In the genomic region with DNA sequence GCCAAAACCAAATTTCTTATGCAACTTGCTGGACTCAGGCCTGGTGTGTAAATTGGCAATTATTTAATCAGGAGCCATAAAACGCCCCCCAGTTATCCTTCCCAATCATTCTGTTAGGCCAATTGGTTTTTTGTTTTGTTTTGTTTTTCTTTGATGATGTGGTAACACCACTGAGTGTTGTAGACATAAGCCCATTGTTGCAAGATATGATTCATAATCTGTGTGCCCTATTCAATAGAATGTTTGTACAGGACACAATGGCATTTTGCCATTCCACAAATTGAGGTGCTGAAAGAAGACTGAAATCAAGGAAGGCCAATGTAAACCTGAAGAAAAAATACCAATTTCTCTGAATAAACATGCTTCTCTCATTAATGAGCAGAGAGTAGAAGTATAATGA, we compare ENCODE assay signal across 28 mouse cellular contexts.
DNase-seq lines count a peak whose midpoint lies in the region; ATAC-seq and TF ChIP-seq lines count a peak whose summit lies in the region.
"Had no signal": no experiment of that assay in that cellular context is flagged by ENCODE, and none has a peak within 500 bp of the region (broad histone marks: within the 10 kb centered on the region; RNA-seq: fewer than 3 reads in every experiment).

No protein-coding gene starts in this region.

- H3K4me1 ChIP-seq in lung, embryonic 14.5 days (ENCODE audit: insufficient read depth): no peaks in the 10 kb centered on the region
- H3K4me1 ChIP-seq in heart, embryonic 11.5 days (ENCODE audit: control insufficient read depth, insufficient read depth, low read length): no peaks in the 10 kb centered on the region
- H3K4me1 ChIP-seq: embryonic facial prominence, embryonic 10.5 days; embryonic facial prominence, embryonic 13.5 days; heart, embryonic 13.5 days had no signal

- no peak for TF ChIP-seq CTCF in lung, embryonic 14.5 days (IDR thresholded peaks at IDR 0.05; ENCODE audit: low read depth)

- ATAC-seq in lung, embryonic 14.5 days (ENCODE audit: insufficient read depth): no peak
- no peak for ATAC-seq in heart, embryonic 11.5 days (replicated peaks; ENCODE audit: insufficient number of reproducible peaks, low FRiP score, low TSS enrichment)
- ATAC-seq: forebrain, embryonic 14.5 days; forebrain, postnatal 0 days; hindbrain, postnatal 0 days; inflammation-experienced regulatory T-cells, adult 6 months had no signal

- no peaks in the 10 kb centered on the region for H3K9me3 ChIP-seq in lung, embryonic 14.5 days (ENCODE audit: low read depth, low read length)
- no peaks in the 10 kb centered on the region for H3K9me3 ChIP-seq in heart, embryonic 11.5 days (replicated peaks; ENCODE audit: control insufficient read depth, low read length)
- H3K9me3 ChIP-seq: embryonic facial prominence, embryonic 10.5 days; embryonic facial prominence, embryonic 13.5 days; heart, embryonic 13.5 days had no signal

- H3K9ac ChIP-seq in lung, embryonic 14.5 days: no peak overlapping the region
- H3K9ac ChIP-seq in heart, embryonic 11.5 days (ENCODE audit: low read depth, low read length): no peak overlapping the region
- H3K9ac ChIP-seq: embryonic facial prominence, embryonic 13.5 days; forebrain, postnatal 0 days; heart, embryonic 13.5 days; hindbrain, embryonic 14.5 days had no signal

- H3K36me3 ChIP-seq in lung, embryonic 14.5 days (ENCODE audit: insufficient read depth): no peaks in the 10 kb centered on the region
- H3K36me3 ChIP-seq in heart, embryonic 11.5 days (ENCODE audit: control insufficient read depth, insufficient read depth, low read length): no peaks in the 10 kb centered on the region
- H3K36me3 ChIP-seq: embryonic facial prominence, embryonic 10.5 days; embryonic facial prominence, embryonic 13.5 days; heart, embryonic 13.5 days had no signal

- H3K4me2 ChIP-seq in lung, embryonic 14.5 days: no peak overlapping the region
- H3K4me2 ChIP-seq in heart, embryonic 11.5 days: no peak overlapping the region
- H3K4me2 ChIP-seq: embryonic facial prominence, embryonic 13.5 days; heart, embryonic 13.5 days; hindbrain, embryonic 14.5 days had no signal

- H3K4me3 ChIP-seq in lung, embryonic 14.5 days (ENCODE audit: low read depth, low read length): no peak overlapping the region
- H3K4me3 ChIP-seq in heart, embryonic 11.5 days (ENCODE audit: low read depth, low read length): no peak overlapping the region
- H3K4me3 ChIP-seq: embryonic facial prominence, embryonic 10.5 days; embryonic facial prominence, embryonic 13.5 days; erythroblast, embryonic 14.5 days; gastrocnemius, adult 2 months; heart, embryonic 13.5 days had no signal

- 63% methylated on average over 1 of the region's 1 CpGs for WGBS in lung, embryonic 14.5 days
- 74% methylated on average over 1 of the region's 1 CpGs for WGBS in heart, embryonic 11.5 days (ENCODE audit: insufficient replicate concordance)

- H3K27me3 ChIP-seq in lung, embryonic 14.5 days (ENCODE audit: insufficient read depth, low read length): no peaks in the 10 kb centered on the region
- no peaks in the 10 kb centered on the region for H3K27me3 ChIP-seq in heart, embryonic 11.5 days (ENCODE audit: control insufficient read depth, insufficient read depth, low read length)
- H3K27me3 ChIP-seq: embryonic facial prominence, embryonic 13.5 days; heart, embryonic 13.5 days had no signal

- no peak overlapping the region for H3K27ac ChIP-seq in lung, embryonic 14.5 days (ENCODE audit: low read depth)
- no peak overlapping the region for H3K27ac ChIP-seq in heart, embryonic 11.5 days (ENCODE audit: low read depth, low read length)
- H3K27ac ChIP-seq: embryonic facial prominence, embryonic 10.5 days; embryonic facial prominence, embryonic 13.5 days; gastrocnemius, adult 2 months; heart, embryonic 13.5 days; hindbrain, embryonic 14.5 days; hindbrain, postnatal 0 days had no signal

- DNase-seq in lung, embryonic 14.5 days: peak; percentile 11
- DNase-seq in lung, postnatal 10 days: no peak
- DNase-seq in NIH3T3 (ENCODE audit: low read depth): peak; percentile 66
- peak; percentile 55 for DNase-seq in gonadal fat pad, adult 2 months (ENCODE audit: low read depth)
- no peak for DNase-seq in neural tube, embryonic 10.5 days (ENCODE audit: extremely low spot score, low spot score)
- DNase-seq in adrenal gland, adult 2 months: no peak
- DNase-seq: adrenal gland, adult 8-10 months; adrenal gland, postnatal 25 days; cerebellum, adult 11-12 months; cerebellum, adult 8-10 months; cerebellum, postnatal 10 days; cerebellum, postnatal 36 days; embryo, embryonic 11 days; forebrain, postnatal 0 days; gastrocnemius, adult 2 months; gastrocnemius, postnatal 14 days; heart, adult 18-20 months; heart, postnatal 14 days; heart, postnatal 4 days had no signal

Comparison
In these comparisons a context has a peak if more than half of its experiments do, and no peak if none do; other contexts are left out.
1. DNase-seq: peak in lung, embryonic 14.5 days (single experiment), NIH3T3 (single experiment) and gonadal fat pad, adult 2 months (single experiment); none in lung, postnatal 10 days (single experiment), neural tube, embryonic 10.5 days (single experiment) and adrenal gland, adult 2 months (single experiment).